Mouse (Mus musculus) gastrocnemius, postnatal 4 days (tissue): ENCODE measurements at regions not wholly inside any gene's neighbourhood (a gene's known extent, or its start where the extent isn't known, plus 50 kb on each side); places are given as distances from the start of the nearest gene placed in this dataset.

ENCODE experiments used
- DNase-seq, 2 experiments: peaks; one replicate each; pipeline ENCODE4 v3.0.0; 2021 to 2022; ENCODE audit warnings: low spot score in 2 of 2, mixed read lengths in 2 of 2

DNA sequence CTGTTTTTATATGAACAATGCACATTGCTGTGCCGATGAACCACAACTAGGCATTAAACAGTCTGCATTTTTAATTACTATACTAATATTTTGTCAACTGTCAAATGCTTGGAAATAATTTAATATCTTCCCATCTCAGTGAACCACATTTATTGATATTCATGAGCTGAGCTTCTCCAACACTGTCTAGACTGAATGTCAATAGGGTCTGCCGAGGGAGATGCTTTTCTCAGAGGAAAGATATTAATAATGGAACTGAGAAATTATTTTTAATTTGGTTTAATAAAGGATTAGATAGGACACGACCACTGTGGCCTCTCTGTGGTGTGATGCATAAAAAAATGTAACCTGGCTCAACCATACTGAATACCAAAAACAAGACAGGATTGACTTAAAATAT, 381.7 kb upstream of the A1bg start:
- no peak for DNase-seq

DNA sequence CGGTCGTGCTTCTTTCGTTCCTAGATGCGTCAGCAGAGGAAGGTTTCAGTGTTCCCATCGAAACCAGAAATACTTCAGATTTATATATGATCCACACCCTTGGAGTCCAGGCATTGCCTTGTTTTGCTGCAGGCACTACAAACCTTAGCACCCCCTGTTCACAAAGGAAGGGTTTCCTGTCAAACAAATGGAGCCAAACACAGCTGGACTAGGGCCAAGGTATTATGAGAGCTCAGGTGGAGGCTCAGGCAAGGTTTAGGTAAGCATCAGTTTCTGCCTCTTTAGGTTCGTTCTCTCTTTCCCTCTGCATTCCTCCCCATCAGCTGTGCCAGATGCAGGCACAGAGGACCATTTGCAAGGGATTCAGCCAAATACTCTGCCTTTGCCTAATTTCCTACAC, 377.0 kb upstream of the A1bg start:
- DNase-seq, result no peak

DNA sequence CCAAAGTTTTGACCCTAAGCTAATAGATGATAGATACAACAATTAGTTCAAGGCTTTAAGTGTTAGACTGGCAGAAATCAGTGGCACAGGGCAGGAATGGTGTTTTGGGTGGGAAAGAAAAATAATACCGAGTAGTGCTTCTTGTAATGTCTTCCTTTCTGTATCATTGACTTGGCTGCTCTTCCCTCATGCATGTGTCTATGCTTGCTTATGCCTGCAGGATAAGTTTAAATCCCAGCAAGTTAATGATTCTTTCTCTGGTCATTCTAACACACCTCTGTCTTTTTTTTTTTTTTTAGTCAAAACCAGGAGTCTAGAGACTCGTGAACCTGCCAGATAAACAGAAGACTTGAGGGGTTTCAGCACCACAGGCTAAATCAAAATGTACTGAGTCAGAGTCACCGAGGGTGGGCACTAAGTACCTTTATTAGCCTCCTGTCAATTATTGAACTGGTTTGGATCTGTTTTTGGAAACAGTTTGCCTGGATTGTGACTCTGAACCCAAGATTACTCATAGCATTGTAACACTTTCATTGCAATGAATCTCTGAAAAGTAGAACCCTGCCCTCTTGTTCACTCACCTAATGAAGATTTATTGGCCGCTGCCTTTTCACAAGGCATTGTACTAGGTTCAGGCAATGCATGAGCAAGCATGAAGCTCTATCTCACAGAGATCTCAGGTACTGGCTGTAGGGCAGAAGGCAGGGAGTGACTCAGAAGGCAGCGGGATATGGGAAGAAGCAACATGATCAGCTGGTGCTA, 374.8 kb upstream of the A1bg start:
- no peak for DNase-seq

DNA sequence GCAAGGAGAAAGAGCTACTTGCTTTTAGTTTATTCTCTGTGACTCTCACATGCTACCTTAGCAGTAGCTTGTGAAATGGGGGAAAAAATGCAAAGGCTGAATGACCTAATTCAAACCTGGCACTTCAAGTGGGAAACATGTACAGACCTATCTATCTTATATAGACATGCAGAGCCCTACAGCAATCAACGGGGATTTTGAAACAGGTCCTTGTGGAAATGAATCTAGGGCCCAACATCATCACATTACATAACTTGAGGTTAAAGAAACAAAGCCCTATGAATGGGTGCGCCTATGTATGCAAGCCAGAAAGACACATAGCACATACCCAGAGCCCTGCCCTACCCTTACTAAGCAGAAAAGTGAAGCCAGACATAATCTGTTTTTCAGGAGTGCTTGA, 371.8 kb upstream of the A1bg start:
- no peak for DNase-seq

DNA sequence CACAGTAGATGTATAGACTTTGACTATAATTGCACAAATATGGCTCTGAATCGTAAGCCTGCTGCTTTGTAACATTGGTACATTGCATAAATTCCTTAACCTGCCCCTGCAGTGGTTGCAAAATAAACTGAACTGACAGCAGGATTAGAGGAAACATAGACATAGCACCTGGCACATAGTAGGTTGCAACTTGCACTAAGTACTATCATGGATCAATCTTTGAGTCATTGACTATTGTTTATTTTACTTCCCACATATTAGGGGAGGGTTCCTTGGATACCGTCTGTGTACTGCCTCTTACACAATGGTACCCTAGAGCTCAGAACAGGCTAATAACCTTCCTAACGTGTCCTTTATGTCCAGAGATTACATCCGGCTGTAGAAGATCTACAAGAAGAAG, 371.3 kb upstream of the A1bg start:
- DNase-seq, result no peak

DNA sequence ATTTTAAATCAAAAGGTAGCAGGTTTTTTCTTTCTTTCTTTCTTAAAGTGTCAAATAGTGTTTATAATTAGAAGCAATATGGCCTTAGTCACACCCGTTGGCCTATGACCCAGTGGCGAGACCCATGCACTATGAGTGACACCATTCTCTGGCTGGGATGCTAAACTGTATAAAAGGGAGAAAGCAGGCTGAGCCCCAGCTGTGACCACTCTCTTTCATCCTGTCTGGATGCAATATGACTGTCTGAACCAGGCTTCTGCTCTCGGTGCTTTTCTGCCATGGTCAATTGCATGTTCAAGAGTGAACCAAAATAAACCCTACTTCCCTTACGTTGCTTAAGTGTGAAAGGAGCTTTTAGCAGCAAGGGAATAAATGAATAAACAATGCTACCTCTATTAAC, 346.0 kb upstream of the A1bg start:
- DNase-seq, result no peak

DNA sequence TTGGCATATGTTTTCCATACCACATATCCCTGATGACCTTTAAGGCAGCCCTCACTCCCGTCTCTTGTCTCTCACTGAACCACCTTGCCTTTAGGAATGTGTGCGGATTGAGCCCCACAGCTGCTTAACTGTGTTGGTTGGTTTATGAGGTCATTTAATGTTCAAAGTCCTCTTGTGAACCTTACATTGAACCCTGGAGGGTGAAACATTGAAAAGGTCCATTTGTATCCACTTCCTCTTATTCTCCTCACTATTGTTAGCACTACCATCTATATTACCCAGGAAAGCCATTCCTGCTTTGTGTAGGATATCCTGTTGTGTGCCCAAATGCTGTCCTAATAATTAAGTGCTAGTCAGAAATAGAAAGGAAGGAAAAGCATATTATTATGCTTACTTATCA, 336.2 kb upstream of the A1bg start:
- DNase-seq, result no peak

DNA sequence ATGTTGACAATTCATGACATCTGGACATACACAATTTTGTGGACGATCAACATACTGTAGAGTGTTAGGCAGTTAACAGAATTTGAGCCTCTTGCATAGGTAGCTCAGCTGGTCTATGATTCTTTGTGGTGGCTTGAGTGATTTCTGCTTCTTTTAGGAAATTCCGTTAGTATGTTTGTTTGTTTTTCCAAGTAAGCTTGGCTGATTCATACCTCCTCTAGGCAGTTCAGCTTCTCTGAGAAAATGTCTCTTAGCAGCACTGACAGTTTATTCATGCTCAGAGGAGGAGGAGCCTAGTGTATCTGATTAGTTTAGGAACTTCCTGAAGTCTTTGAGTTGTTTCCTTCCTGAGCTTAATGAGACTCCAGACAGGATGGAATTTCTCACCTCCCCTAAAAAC, 321.7 kb upstream of the A1bg start:
- no peak for DNase-seq

DNA sequence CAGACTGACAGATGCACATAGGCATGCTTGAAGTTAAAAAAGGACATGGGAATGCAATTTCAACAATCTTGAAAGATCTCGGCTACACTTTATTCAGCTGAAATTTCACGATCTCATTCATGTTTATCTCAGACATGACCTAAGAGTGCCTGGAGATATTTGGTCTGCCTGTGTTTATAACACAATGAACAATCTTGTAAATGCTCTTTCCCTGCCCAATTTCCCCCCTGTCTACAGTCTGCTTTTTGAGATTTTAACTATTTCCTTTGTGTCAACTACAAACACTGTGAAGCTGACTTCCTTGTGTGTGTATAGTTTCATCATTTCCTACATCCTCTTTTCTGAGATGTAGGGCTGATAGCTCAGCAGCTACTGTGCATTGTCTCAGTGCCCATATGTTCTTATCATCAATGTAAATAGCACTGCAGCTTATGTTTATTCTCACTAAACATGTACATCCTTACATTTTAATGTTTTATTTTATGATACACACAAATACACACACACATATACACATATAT, 319.4 kb upstream of the A1bg start:
- no peak for DNase-seq

DNA sequence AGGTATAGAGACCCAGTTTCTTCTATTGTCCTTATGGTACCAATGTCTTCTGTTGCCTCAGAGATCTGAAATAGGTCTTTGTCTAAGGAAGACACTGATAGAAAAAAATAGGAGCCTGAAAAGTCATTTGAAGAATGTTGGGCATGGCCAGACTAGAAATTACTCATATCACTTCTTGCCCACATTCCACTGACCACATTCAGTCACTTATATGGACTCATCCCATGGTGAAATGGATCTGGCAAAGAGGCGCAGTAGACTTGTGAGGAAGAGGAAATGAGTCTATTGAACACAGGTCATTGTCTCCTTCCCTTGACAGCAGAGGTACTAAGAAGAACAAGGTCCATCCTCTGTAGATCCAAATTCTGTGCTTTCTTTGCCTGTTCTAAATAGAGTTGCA, 318.9 kb upstream of the A1bg start:
- no peak for DNase-seq

DNA sequence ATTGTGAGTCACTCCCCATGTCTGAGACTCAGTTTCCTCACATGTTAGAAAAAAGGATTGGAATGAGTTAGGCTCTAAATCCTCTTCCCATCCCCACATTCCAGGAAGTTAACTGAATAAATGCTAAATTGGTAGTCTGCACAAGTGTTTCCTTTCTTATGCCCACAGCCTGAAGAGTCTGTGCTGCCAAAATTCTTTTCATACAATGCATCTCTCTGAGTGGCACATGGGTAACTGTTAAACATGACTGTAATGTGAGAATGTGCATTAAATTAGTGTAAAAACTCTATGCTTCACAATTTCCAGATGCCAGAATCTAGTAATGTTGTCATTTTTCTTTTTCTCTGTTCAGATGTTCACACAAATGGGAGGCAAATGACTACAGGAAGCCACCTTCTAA, 317.5 kb upstream of the A1bg start:
- DNase-seq, result no peak

DNA sequence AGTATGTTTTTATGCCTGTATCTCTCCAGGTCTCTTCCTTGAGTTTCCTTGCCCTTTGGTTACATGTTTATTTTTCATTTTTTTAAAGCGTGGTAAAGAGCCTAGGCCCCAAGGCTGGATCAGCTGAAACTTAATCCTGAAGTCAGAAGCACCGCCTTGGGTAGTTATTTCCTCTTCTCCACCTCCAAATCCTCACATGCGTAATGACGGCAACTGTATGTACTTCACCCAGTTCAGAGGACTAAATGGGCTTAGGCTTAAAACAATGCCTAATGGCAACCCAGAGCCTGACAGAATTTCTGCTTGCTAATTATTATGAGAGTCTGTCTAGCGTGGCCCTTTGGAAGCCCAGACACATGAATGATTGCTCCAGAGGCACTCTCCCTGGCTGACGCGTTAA, 316.6 kb upstream of the A1bg start:
- no peak for DNase-seq

DNA sequence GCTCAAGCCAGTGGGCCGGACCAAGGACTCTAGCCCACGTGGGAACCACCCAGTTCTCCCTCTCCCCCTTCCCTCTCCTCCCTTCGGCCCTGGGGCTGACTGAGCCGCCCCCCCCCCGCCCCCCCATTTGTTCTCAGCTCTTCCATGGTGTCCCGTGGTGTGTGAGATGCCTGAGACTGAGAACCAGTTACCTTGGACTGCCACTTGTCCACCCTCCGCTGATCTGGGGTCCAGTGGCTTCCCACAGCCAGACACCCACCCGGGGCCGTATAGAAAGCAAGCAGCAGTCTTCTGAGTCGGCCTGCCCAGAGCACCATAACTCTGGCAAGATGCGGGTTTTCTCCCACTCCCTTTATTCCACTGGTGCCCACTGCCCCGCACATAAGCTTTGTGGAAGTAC, 316.2 kb upstream of the A1bg start:
- DNase-seq, result no peak

DNA sequence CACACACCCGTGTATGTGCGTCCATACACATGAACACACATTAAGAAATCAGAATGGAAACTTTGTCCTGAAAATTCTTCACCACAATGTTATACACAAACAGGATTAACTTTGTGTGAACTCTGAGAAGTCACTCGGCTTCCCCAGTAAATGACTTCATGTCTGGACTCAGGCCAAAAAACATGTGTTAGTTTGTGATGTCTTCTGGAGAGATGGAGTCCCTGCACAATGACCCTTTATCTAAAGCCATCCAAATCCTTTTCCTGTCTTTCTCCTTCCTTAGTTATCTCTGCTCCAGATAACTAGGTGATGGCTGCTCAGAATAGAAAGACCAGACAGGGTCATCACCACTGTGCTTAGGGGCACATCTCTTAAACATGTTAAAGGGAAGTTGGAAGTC, 306.8 kb upstream of the A1bg start:
- no peak for DNase-seq

DNA sequence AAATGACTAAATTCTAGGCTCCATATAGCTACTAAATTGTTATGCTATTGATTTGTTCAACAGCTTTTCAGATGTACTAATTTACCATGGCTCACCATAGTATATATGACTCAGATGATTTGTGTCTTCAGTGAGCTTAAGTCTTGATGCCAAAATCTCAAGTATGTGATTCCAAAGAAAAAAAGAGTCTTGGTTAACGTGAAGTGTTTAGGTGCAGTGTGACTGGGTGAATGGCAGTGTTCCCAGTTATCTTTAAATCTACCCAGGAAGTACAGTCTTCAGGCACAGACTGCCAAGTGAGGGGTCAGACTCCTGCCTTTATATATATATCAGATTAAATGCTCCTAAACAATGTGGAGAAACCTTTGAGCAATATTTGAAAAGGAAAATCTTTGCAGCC, 300.1 kb upstream of the A1bg start:
- DNase-seq, result no peak

DNA sequence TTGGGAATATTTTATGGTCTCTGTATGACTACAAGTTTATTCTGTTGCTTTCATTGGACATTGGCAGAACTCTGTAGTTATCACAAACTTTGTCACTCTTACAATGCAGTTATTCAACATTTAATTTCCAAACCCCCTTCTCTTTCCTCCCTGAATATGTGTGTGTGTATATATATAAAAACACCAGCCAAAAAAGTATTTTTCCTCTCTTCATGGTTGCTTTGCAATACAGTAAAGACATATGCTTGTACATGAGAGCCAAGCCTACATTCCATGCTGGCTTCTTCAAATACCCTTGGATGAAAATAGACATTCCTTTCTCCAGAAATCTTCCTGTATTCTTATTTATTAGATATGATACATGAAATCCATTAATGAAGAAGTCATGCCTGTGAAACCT, 287.3 kb upstream of the A1bg start:
- DNase-seq, result no peak

DNA sequence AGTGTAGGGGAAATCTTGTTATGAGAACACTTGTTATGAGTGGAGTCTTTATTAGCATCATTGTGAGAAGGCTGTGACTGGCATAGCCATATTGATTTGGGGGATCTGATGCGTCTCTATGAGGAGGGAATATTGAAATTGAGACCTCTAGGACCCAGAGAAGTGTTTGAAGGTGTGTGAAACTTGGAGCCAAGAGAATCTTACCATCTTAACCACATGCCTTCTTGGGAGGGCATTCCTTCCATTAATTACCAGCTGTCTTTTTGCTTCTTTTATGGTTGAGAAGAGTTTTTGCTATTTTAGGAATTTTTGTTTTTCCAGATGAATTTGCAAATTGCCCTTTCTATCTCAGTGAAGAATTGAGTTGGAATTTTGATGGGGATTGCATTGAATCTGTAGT, 267.2 kb upstream of the A1bg start:
- no peak for DNase-seq

DNA sequence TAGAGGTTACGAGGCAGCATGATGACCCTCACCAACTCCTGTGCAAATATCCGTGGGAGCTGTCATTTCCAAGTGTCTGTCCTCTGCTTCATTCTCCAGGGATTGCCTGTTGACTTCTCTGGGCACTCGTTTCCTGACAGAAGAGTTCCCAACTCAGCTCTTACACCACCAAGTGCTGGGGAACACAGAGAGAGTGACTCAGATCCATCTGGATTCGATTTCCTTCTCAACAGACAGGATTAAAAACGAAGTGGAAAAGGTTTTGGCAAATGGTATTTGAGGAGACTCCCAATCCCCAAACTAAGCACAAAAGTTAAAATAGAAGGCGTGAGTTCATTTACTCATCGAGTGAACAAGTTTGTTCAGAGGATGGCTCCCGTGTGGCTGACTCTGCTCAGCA, 266.7 kb upstream of the A1bg start:
- no peak for DNase-seq

DNA sequence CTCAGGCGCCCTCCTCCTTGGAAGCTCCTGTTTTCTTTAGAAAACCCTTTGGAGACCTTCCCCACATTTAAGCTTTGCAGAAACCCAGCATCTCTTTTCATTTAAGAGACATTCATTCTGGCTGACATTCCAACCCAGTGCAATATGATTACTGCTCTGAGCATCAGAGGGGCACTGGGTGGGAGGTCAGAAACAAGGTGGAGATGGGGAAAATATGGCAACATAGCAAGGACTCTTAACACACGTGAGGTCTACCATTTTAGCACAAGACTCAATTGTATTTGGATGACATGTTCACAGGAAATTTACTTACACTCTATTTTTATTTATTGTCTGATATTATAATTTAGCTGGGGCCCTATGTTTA, 261.8 kb upstream of the A1bg start:
- no peak for DNase-seq

DNA sequence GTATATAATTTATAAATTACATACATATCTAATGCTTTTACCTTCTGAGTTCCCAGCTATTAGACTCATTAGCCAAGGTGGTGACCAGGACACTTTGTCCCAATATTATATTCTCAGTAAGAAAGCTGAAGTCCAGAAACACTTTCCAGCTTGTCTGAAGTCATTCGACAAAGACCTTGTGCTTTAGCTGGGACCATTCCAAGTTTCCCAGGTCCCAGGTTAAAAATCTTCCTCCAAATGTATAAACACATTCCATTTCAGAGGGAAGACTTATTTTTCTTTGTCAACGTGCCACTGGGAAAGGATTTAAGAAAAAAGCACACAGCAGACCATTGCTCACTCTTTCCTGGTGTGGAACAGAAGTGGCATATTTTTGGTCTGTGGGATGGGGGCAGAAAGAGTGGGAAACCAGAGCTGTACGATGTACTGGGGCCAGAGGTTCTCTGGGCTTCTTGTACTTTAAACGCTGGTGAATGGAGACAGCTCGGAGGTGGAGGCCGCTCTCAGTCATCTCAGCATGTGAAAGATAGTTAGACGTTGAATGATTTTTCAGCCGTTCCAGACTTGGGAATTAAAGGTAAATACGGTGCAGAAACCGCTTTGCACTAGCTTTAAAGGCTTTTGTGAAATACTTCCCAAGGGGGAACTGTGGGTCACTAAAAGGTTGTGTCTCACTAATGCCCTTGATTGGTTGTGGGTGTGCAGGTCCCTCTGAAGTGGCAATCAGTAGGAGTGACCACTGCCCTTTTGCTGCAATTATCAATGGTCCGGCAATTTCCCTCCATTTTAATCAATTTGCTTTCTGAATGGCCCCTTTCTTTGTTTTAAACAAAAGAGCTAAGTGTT, 261.2 kb upstream of the A1bg start:
- no peak for DNase-seq

DNA sequence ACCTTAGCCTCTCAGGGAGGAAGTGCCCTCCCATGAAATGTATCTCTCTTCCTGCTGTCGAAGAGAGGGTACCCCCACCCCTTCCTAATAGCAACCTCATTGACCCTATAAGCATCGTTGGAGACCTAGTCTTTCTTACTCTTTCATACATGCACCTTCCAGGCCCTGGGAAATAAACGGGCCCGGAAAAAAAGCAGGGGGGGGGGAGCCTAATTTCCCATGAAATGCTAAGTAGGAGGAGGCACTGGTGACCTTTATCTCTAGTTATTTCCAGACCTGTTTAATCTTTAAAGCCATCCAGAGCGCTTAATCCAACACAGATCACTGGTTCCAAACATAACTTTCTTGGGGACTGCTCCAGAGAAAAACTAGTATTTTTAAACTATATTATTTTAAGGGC, 260.5 kb upstream of the A1bg start:
- DNase-seq, result no peak

DNA sequence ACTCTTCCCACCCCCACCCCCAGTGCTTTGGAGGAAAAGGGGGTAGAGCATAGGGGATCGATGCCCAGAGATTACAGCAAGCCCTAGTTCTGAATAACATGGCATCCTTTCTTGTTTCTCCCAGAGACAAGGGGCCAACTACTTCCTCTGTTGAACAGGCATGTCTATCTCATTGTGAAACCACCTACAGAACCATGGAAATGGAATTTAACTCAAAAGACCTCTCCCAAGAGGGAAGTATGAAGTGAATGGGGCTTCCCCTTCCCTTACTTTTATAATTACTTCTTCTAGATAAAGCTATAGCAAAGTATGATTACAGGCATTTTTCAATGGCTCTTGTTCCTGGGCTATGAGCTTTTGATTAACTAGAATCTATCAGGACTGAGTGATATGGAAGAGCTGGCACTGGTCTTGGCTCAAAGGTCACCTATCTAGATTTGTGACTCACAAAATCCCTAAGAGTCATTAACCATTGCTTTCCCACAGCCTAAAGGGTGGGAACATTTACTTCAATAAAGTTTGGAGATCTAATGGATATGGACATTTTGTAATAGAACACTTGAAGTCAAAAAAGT, 246.1 kb upstream of the A1bg start:
- DNase-seq, result no peak
